Mouse (Mus musculus) CH12.LX (cell line): ENCODE measurements around the gene St5. TPM values are rescaled to one million over a fixed set of nuclear protein-coding genes. Genes with fewer than 3 reads are reported as not detected.
A peak's percentile ranks its signal among the peaks of the same experiment; 100 is the strongest.

ENCODE experiments used
- DNase-seq: peaks from one replicate; pipeline ENCODE4 v3.0.0-alpha.2; 2013; ENCODE audit errors: extremely low read depth
- H3K27ac ChIP-seq: 2 replicates; pipeline ENCODE4 v1.5.1; 2012; ENCODE audit warnings: low read depth, mild to moderate bottlenecking, control low read depth, moderate library complexity; ENCODE audit not compliant: insufficient read depth
- H3K27me3 ChIP-seq: replicated peaks from 2 replicates; pipeline ENCODE3; 2012; ENCODE audit warnings: inconsistent platforms
- H3K36me3 ChIP-seq, 2 experiments: replicated peaks in 1 of 2; 2 replicates each; pipeline versions ENCODE3 to v1.6.1; 2012; ENCODE audit warnings: inconsistent platforms in 1 of 2, low read length in 1 of 2, mild to moderate bottlenecking in 1 of 2, mixed read lengths in 1 of 2, moderate library complexity in 1 of 2; ENCODE audit not compliant: control insufficient read depth in 1 of 2, insufficient read depth in 1 of 2
- H3K4me1 ChIP-seq, 2 experiments: 2 replicates each; pipeline ENCODE4 v1.6.1; 2012; ENCODE audit warnings: inconsistent platforms in 1 of 2, moderate library complexity in 1 of 2; ENCODE audit not compliant: insufficient read depth in 2 of 2, control insufficient read depth in 1 of 2
- H3K4me2 ChIP-seq: 2 replicates; pipeline ENCODE4 v1.6.1; 2012; ENCODE audit warnings: low read depth, mild to moderate bottlenecking, control low read depth; ENCODE audit not compliant: poor library complexity, insufficient read depth, severe bottlenecking
- H3K4me3 ChIP-seq, 3 experiments: fragments of 150-350 bp in 1 of 3; sonication (generic) in 1 of 3; replicated peaks in 1 of 3; 2 replicates each; pipeline versions ENCODE3 to v1.5.1; 2011 to 2012; ENCODE audit warnings: low read depth in 2 of 3, low read length in 2 of 3, mild to moderate bottlenecking in 2 of 3, moderate library complexity in 2 of 3, control low read depth in 1 of 3, improper control_type of control experiment in 1 of 3, inconsistent platforms in 1 of 3, mixed read lengths in 1 of 3; ENCODE audit not compliant: poor library complexity in 1 of 3
- H3K79me2 ChIP-seq: replicated peaks from 2 replicates; pipeline ENCODE4 v1.6.1; 2012; ENCODE audit warnings: mild to moderate bottlenecking, moderate library complexity; ENCODE audit not compliant: control insufficient read depth, poor library complexity, insufficient read depth, severe bottlenecking; ENCODE audit errors: extremely low read depth
- H3K9ac ChIP-seq: 2 replicates; pipeline ENCODE4 v1.6.1; 2012; ENCODE audit warnings: low read depth, mild to moderate bottlenecking, control low read depth, moderate library complexity; ENCODE audit not compliant: insufficient read depth
- H3K9me3 ChIP-seq: replicated peaks from 2 replicates; pipeline ENCODE3; 2012; ENCODE audit warnings: low read length, inconsistent platforms, mixed read lengths
- CHD1 ChIP-seq: IDR thresholded peaks from 2 replicates; pipeline ENCODE4 v1.6.1; 2012; ENCODE audit warnings: low read depth, low read length, improper control_type of control experiment, inconsistent platforms
- ELF1 ChIP-seq: IDR thresholded peaks from 2 replicates; pipeline ENCODE4 v1.6.1; 2014; ENCODE audit warnings: low read depth, mild to moderate bottlenecking, inconsistent platforms, low read length, improper control_type of control experiment
- EP300 ChIP-seq: IDR thresholded peaks from 2 replicates; pipeline ENCODE4 v1.6.1; 2011; ENCODE audit warnings: low read length, improper control_type of control experiment
- ETS1 ChIP-seq: conservative IDR thresholded peaks from 2 replicates; pipeline ENCODE4 v1.6.1; 2012; ENCODE audit warnings: low read depth, mild to moderate bottlenecking, inconsistent platforms, low read length, improper control_type of control experiment, moderate library complexity
- GABPA ChIP-seq: IDR thresholded peaks from 2 replicates; pipeline ENCODE4 v1.6.1; 2012; ENCODE audit warnings: low read depth, low read length, improper control_type of control experiment, inconsistent platforms; ENCODE audit not compliant: insufficient replicate concordance
- HCFC1 ChIP-seq: IDR thresholded peaks from 2 replicates; pipeline ENCODE4 v1.6.1; 2012; ENCODE audit warnings: low read depth, mild to moderate bottlenecking, inconsistent platforms, low read length, improper control_type of control experiment
- JUN ChIP-seq: IDR thresholded peaks from 2 replicates; pipeline ENCODE4 v1.6.1; 2011; ENCODE audit warnings: low read depth, mild to moderate bottlenecking, low read length, improper control_type of control experiment, moderate library complexity; ENCODE audit not compliant: insufficient read depth
- JUND ChIP-seq: conservative IDR thresholded peaks from 2 replicates; pipeline ENCODE4 v1.6.1; 2011; ENCODE audit warnings: low read depth, low read length, improper control_type of control experiment
- KAT2A ChIP-seq: IDR thresholded peaks from 2 replicates; pipeline ENCODE4 v1.6.1; 2012; ENCODE audit warnings: low read length, improper control_type of control experiment, inconsistent platforms; ENCODE audit not compliant: insufficient replicate concordance
- MEF2A ChIP-seq: IDR thresholded peaks from 2 replicates; pipeline ENCODE4 v1.6.1; 2014; ENCODE audit warnings: low read depth, mild to moderate bottlenecking, inconsistent platforms, low read length, improper control_type of control experiment, borderline replicate concordance
- MXI1 ChIP-seq: IDR thresholded peaks from 2 replicates; pipeline ENCODE4 v1.6.1; 2011; ENCODE audit warnings: mild to moderate bottlenecking, low read depth, low read length, improper control_type of control experiment
- MYC ChIP-seq: IDR thresholded peaks from 2 replicates; pipeline ENCODE4 v1.6.1; 2011; ENCODE audit warnings: low read depth, mild to moderate bottlenecking, improper control_type of control experiment, low read length
- NRF1 ChIP-seq: IDR thresholded peaks from 2 replicates; pipeline ENCODE4 v1.6.1; 2014; ENCODE audit warnings: low read depth, mild to moderate bottlenecking, inconsistent platforms, low read length, improper control_type of control experiment, moderate library complexity
- POLR2A ChIP-seq: IDR thresholded peaks from 2 replicates; pipeline ENCODE4 v1.6.1; 2011; ENCODE audit warnings: low read depth, mild to moderate bottlenecking, improper control_type of control experiment, low read length
- POLR2AphosphoS2 ChIP-seq: IDR thresholded peaks from 2 replicates; pipeline ENCODE4 v1.6.1; 2011; ENCODE audit warnings: low read depth, low read length, improper control_type of control experiment
- RCOR1 ChIP-seq: conservative IDR thresholded peaks from 2 replicates; pipeline ENCODE4 v1.6.1; 2012; ENCODE audit warnings: low read depth, mild to moderate bottlenecking, inconsistent platforms, low read length, improper control_type of control experiment
- SIN3A ChIP-seq: IDR thresholded peaks from 2 replicates; pipeline ENCODE4 v1.6.1; 2012; ENCODE audit warnings: low read length, improper control_type of control experiment, inconsistent platforms
- SMC3 ChIP-seq: IDR thresholded peaks from 2 replicates; pipeline ENCODE4 v1.6.1; 2011; ENCODE audit warnings: low read depth, low read length, improper control_type of control experiment
- TCF12 ChIP-seq: IDR thresholded peaks from 2 replicates; pipeline ENCODE4 v1.6.1; 2014; ENCODE audit warnings: low read depth, mild to moderate bottlenecking, inconsistent platforms, low read length, improper control_type of control experiment
- USF1 ChIP-seq: IDR thresholded peaks from 2 replicates; pipeline ENCODE4 v1.6.1; 2014; ENCODE audit warnings: low read depth, mild to moderate bottlenecking, inconsistent platforms, low read length, improper control_type of control experiment
- ZC3H11A ChIP-seq: IDR thresholded peaks from 2 replicates; pipeline ENCODE4 v1.6.1; 2012; ENCODE audit warnings: low read depth, mild to moderate bottlenecking, inconsistent platforms, low read length, improper control_type of control experiment
- ZKSCAN1 ChIP-seq: IDR thresholded peaks from 2 replicates; pipeline ENCODE4 v1.6.1; 2012; ENCODE audit warnings: low read depth, inconsistent platforms, low read length, improper control_type of control experiment, borderline replicate concordance
- ZNF384 ChIP-seq: IDR thresholded peaks from 2 replicates; pipeline ENCODE4 v1.6.1; 2012; ENCODE audit warnings: low read depth, low read length, improper control_type of control experiment, inconsistent platforms
- dilution Hi-C: fragments of 300-500 bp; cut with MboI; formaldehyde crosslinking; loops from 2 replicates; pipeline ENCODE4 v1.14.3; 2020; ENCODE audit warnings: low sequenced_read_pairs; ENCODE audit not compliant: extremely low pct_unique_long_range_greater_than_20kb, extremely low pct_ligation_motif_present
- in situ Hi-C: fragments of 300-500 bp; cut with MboI; formaldehyde crosslinking; loops from 3 replicates; pipeline ENCODE4 v1.14.3; 2019; ENCODE audit warnings: low sequenced_read_pairs, low pct_ligation_motif_present, low pct_unique_long_range_greater_than_20kb, mixed read lengths
- polyA plus RNA-seq: library from polyadenylated mRNA; unstranded; fragments of >175 nt; gene quantifications from 2 replicates; pipeline ENCODE4 v1.2.1, GENCODE M21; 2012; ENCODE audit warnings: low read depth; ENCODE audit not compliant: insufficient read length
- total RNA-seq, 2 experiments: library from RNA; depleted of rRNA; stranded (reverse); fragments of 300-350 nt in 1 of 2; fragments of >200 nt in 1 of 2; gene quantifications; 2 replicates each; pipeline ENCODE4 v1.2.3; 2012 to 2014

The St5 gene
- total and polyA plus RNA-seq, 3 experiments, result 1.3 to 3.4 (median 1.6) TPM

DNA sequence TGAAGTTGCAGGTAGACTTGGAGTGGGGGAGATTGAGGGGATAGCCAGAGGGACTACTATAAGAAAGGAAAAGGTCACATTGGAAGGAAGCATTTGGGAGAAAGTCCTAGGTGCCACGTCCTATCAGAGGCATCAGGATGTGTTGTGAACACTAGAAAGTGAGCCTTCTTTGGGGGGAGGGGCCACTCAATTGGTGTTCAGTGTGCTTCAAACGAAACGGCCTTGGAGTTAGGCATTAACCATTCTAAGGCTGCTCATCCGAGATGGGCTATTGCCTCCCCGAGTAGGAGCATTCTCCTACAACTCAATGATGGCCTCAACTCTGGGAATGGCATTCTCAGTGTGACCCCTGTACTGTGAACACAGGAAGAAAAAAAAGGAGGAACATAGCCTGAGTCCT, 140.7 kb downstream of the St5 start:
- Histone ChIP-seq H3K36me3 (no peaks in the 10 kb centered on the region), H3K4me1 (peaks cover 10 to 40% of the 10 kb centered on the region in 2 experiments; a peak in 3 of 4 replicates), H3K4me2 (peak overlapping the region; percentile 47), H3K79me2 (no peaks in the 10 kb centered on the region), H3K27me3 (no peaks in the 10 kb centered on the region), H3K9me3 (peaks cover 5% of the 10 kb centered on the region), H3K9ac (no peak overlapping the region), H3K27ac (no peak overlapping the region), H3K4me3 (no peak overlapping the region)
- in situ Hi-C loops (no loop called here), dilution Hi-C loops (no loop called here)
- TF ChIP-seq TCF12 (no peak), JUN (no peak), POLR2A (no peak), HCFC1 (no peak), RCOR1 (no peak), CHD1 (no peak), GABPA (no peak), ZC3H11A (no peak), ELF1 (no peak), MYC (no peak), USF1 (no peak), KAT2A (no peak), MEF2A (no peak), SMC3 (no peak), MXI1 (no peak), POLR2AphosphoS2 (no peak), NRF1 (no peak), SIN3A (no peak), ETS1 (no peak), JUND (no peak)
- peak; percentile 4 for DNase-seq

- peak overlapping the region in 1 of 3 experiments; percentile 27 for H3K4me3 ChIP-seq
- H3K4me2 ChIP-seq, result peak overlapping the region; percentile 47
- peaks cover 5% of the 10 kb centered on the region for H3K9me3 ChIP-seq
- H3K4me1 ChIP-seq, result peaks cover 10 to 40% of the 10 kb centered on the region in 2 experiments; a peak in 3 of 4 replicates
- TF ChIP-seq ZKSCAN1 (no peak), CHD1 (no peak), ETS1 (0 out of 2 replicates have a peak, but pooled peaks have one; percentile 10), ZNF384 (no peak), EP300 (peak; percentile 24; the same call in 1 of the 2 replicates)
- dilution Hi-C loops, result no loop called here
- no peaks in the 10 kb centered on the region for H3K27me3 ChIP-seq
- no peak overlapping the region for H3K9ac ChIP-seq
- no peak overlapping the region for H3K27ac ChIP-seq
- DNase-seq, result peak; percentile 6
- in situ Hi-C loops, result no loop called here
- no peaks in the 10 kb centered on the region for H3K36me3 ChIP-seq
- no peaks in the 10 kb centered on the region for H3K79me2 ChIP-seq
These were observed 141.2 kb downstream of the St5 start for GRCm38 (mm10) chr7:109562154-109562599.
